Mouse (Mus musculus): ENCODE results near the gene Noto.

Gene Noto

DNA sequence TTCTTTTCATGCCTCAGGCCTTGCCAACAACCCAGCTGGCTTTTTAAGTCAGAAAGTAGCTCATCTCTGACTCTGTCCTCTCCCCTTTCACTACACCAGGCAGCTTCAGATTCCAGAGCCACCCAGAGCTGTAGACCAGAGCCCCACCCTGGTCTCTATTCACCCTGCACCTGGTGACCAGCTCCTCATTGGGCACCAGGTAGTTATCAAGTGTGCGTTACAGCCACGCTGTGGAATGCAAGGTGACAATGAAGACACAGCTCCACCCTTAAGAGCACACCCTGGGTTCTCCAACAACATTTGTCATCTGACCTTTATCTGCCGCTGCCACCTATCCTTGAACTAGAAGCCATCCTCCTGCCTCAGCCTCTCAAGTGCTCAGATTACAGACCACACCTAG, 51.9 kb downstream of the Noto start:
- DNase-seq (ENCODE audit: low spot score): no peak

DNA sequence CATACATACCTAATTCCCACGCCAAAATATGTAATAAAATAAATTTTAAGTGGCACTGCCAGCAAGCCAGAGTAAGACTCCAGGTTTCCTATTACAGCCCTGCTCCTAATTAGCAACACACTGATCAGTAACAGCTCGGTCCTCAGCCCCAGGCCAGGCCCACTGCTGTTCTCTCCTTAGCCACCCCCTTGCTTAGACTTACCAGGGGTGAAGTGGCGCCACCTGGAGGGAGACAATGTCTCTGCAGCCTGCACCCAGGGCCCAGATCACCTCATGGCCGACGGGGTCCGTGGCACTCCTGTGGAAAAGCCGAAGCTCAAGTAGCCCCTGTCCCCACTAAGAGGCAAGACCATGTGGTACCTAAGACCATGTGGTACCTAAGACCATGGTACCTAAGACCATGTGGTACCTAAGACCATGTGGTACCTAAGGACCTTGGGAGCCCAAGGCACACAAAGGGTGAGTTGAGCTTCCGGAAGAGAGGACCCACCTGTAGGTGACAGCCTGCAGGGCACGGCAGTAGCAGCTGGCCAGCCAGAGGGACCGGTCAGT, 53.8 kb downstream of the Noto start:
- peak; percentile 14 for DNase-seq (ENCODE audit: low spot score)

DNA sequence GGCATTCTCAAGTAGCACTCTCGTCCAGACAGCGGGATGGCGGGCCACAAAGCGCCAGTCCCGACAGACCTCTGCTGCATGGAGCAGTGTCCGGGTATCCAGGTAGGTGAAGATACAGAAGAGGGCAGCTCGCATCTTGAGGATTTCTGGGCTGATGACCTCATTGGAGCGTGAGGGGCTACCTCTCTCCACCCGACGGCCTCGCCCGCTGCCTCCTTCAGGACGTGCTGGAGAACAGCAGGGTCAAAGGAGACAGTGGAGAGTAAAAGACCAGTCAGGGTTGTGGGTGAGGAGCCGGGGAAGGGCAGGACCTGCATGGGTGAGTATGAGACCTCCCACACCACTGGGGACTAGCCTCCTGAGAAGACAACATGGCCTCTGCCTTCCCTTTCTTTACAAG, 54.7 kb downstream of the Noto start:
- DNase-seq (ENCODE audit: low spot score): no peak
